Mouse (Mus musculus): ENCODE data around the gene Lpp. TPM values are rescaled to one million over a fixed set of nuclear protein-coding genes. Genes with fewer than 3 reads are reported as not detected.

Gene Lpp
- total and polyA plus RNA-seq, 3 experiments: not detected

DNA sequence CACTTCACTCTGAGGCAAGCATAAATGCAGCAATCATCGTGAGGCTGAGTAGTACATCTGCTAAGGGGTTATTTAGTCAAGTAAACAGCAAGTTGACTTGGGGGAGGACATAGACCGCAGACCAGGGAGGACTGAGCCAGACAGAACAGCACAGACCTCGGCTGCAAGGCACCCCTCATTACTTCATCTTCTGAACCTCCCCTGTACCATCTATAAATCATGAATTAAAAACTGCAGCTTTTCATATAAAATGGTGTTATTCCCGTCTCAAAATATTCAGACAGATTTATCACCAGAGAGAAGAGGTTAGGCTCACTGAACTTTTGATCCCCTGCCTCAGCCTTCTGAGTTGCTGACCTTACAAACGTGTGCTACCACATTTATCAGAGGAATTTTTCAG lies 558.6 kb downstream of the Lpp start:
- Histone ChIP-seq H3K79me2 (ENCODE audit: control insufficient read depth, insufficient read depth, low read length, poor library complexity) (no peaks in the 10 kb centered on the region), H3K9ac (ENCODE audit: control insufficient read depth, low read depth, low read length, poor library complexity, severe bottlenecking) (no peak overlapping the region), H3K27ac (ENCODE audit: control insufficient read depth, low read depth, low read length) (no peak overlapping the region), H3K36me3 (ENCODE audit: control insufficient read depth in 1 of 2, insufficient read depth in 2 of 2, low read length in 2 of 2) (no peaks in the 10 kb centered on the region), H3K4me3 (ENCODE audit: control insufficient read depth in 1 of 2, insufficient read depth in 1 of 2, low read depth in 2 of 2, low read length in 2 of 2) (no peak overlapping the region), H3K4me1 (ENCODE audit: control insufficient read depth in 1 of 2, insufficient read depth in 2 of 2, low read length in 2 of 2) (no peaks in the 10 kb centered on the region), H3K27me3 (ENCODE audit: control insufficient read depth in 1 of 2, insufficient read depth in 2 of 2, low read length in 2 of 2) (no peaks in the 10 kb centered on the region), H3K9me3 (replicated peaks; ENCODE audit: insufficient read depth, low read length) (no peaks in the 10 kb centered on the region)
- DNase-seq (ENCODE audit: low read depth, low spot score): no peak
- no peak for TF ChIP-seq GATA1 (IDR thresholded peaks at IDR 0.05; ENCODE audit: low read depth, low read length)
- no peak for TF ChIP-seq MAX (IDR thresholded peaks at IDR 0.05; ENCODE audit: low read length)
- no peak for TF ChIP-seq E2F4 (IDR thresholded peaks at IDR 0.05; ENCODE audit: borderline replicate concordance, low read depth, low read length)
- no peak for TF ChIP-seq MYC (IDR thresholded peaks at IDR 0.05; ENCODE audit: low read depth, low read length)
- no peak for TF ChIP-seq SIN3A (IDR thresholded peaks at IDR 0.05; ENCODE audit: low read length)
- no peak for TF ChIP-seq KAT2A (conservative IDR thresholded peaks at IDR 0.05; ENCODE audit: low read depth, low read length)
- TF ChIP-seq RCOR1 (IDR thresholded peaks at IDR 0.05; ENCODE audit: low read depth, low read length): no peak
- TF ChIP-seq CHD1 (IDR thresholded peaks at IDR 0.05; ENCODE audit: low read depth, low read length): no peak
- no peak for TF ChIP-seq MAZ (IDR thresholded peaks at IDR 0.05; ENCODE audit: low read depth, low read length)
- no peak for TF ChIP-seq CTCF (IDR thresholded peaks at IDR 0.05 in 2 of 3, conservative IDR thresholded peaks at IDR 0.05 in 1 of 3; ENCODE audit: control insufficient read depth in 1 of 3, insufficient read depth in 1 of 3, low read depth in 2 of 3, low read length in 3 of 3, poor library complexity in 1 of 3, severe bottlenecking in 1 of 3)
- no peak for TF ChIP-seq ZMIZ1 (IDR thresholded peaks at IDR 0.05; ENCODE audit: low read depth, low read length)
- no peak for TF ChIP-seq MEF2A (IDR thresholded peaks at IDR 0.05; ENCODE audit: extremely low read depth, insufficient replicate concordance, low read depth, low read length, poor library complexity, severe bottlenecking)
- no peak for TF ChIP-seq POLR2AphosphoS5 (IDR thresholded peaks at IDR 0.05; ENCODE audit: borderline replicate concordance, low read depth, low read length)
- TF ChIP-seq UBTF (IDR thresholded peaks at IDR 0.05; ENCODE audit: borderline replicate concordance, insufficient read depth, low read depth, low read length): no peak

DNA sequence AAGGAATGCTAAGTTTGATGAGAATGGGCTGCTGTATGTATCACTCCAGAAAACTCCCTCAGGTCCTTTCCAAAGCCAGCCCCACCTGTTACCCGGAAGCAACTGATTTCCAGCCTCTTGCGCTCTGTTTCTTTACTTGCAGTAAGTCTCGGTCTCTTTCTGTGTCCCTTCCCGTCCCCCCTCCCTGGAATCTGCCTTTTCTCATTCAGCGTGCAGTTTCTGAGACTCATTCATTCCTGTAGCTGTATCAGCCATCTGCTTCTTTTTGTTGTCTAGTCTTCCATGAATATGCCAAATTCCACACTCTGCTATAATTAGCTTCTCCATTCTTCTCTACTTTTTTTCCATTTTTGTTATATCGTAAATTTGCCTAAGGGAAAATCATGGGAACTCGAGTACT lies 561.7 kb downstream of the Lpp start:
- Histone ChIP-seq H3K9me3 (replicated peaks; ENCODE audit: insufficient read depth, low read length) (no peaks in the 10 kb centered on the region), H3K79me2 (ENCODE audit: control insufficient read depth, insufficient read depth, low read length, poor library complexity) (no peaks in the 10 kb centered on the region), H3K27me3 (ENCODE audit: control insufficient read depth in 1 of 2, insufficient read depth in 2 of 2, low read length in 2 of 2) (no peaks in the 10 kb centered on the region), H3K9ac (ENCODE audit: control insufficient read depth, low read depth, low read length, poor library complexity, severe bottlenecking) (no peak overlapping the region), H3K4me3 (ENCODE audit: control insufficient read depth in 1 of 2, insufficient read depth in 1 of 2, low read depth in 2 of 2, low read length in 2 of 2) (no peak overlapping the region), H3K27ac (ENCODE audit: control insufficient read depth, low read depth, low read length) (no peak overlapping the region), H3K36me3 (ENCODE audit: control insufficient read depth in 1 of 2, insufficient read depth in 2 of 2, low read length in 2 of 2) (no peaks in the 10 kb centered on the region), H3K4me1 (ENCODE audit: control insufficient read depth in 1 of 2, insufficient read depth in 2 of 2, low read length in 2 of 2) (no peaks in the 10 kb centered on the region)
- no peak for DNase-seq (ENCODE audit: low read depth, low spot score)
- TF ChIP-seq BHLHE40 (IDR thresholded peaks at IDR 0.05; ENCODE audit: borderline replicate concordance, low read depth, low read length) (no peak), TBP (IDR thresholded peaks at IDR 0.05; ENCODE audit: low read depth, low read length) (no peak)
